ENCODE assay signal across 19 mouse cellular contexts in genomic region chr16:97872657-97873056, GRCm38 (mm10). TPM values are rescaled to one million over a fixed set of nuclear protein-coding genes. Genes with fewer than 3 reads are reported as not detected.
DNase-seq lines count a peak whose midpoint lies in the region; ATAC-seq and TF ChIP-seq lines count a peak whose summit lies in the region.
"Had no signal": no experiment of that assay in that cellular context is flagged by ENCODE, and none has a peak within 500 bp of the region (broad histone marks: within the 10 kb centered on the region; RNA-seq: fewer than 3 reads in every experiment).

No protein-coding gene starts in this region.

- DNase-seq in cerebellum, adult 8-10 months, result no peak
- DNase-seq in lung, adult 18-20 months, result no peak
- DNase-seq in retina, embryonic 14.5 days (ENCODE audit: low spot score), result peak; percentile 42
- DNase-seq in thymus, postnatal 25 days, result no peak
- DNase-seq: forebrain, postnatal 0 days; gastrocnemius, postnatal 25 days; layer of hippocampus, postnatal 36 days; liver, postnatal 0 days; right cerebral cortex, adult 18-20 months had no signal

- H3K27ac ChIP-seq in lung, embryonic 16.5 days (ENCODE audit: low read length), result no peak overlapping the region
- peak overlapping the region; percentile 41; the same call in 1 of the 2 replicates for H3K27ac ChIP-seq in embryonic fibroblast, embryonic 13.5 days (ENCODE audit: insufficient read depth, low read length)
- H3K27ac ChIP-seq: heart, embryonic 13.5 days; hindbrain, embryonic 10.5 days; limb, embryonic 13.5 days; neural tube, embryonic 15.5 days had no signal

- H3K4me1 ChIP-seq in lung, embryonic 16.5 days (replicated peaks; ENCODE audit: control insufficient read depth, insufficient read depth, low read length), result no peaks in the 10 kb centered on the region
- H3K4me1 ChIP-seq in embryonic fibroblast, embryonic 13.5 days (ENCODE audit: control insufficient read depth, insufficient read depth, low read length), result peaks cover 7% of the 10 kb centered on the region; the same call in 1 of the 2 replicates
- H3K4me1 ChIP-seq: heart, embryonic 13.5 days; hindbrain, embryonic 10.5 days; limb, embryonic 13.5 days; megakaryocyte, embryonic 14.5 days; neural tube, embryonic 15.5 days had no signal

- no peaks in the 10 kb centered on the region for H3K27me3 ChIP-seq in lung, embryonic 16.5 days (ENCODE audit: control insufficient read depth, insufficient read depth, low read depth, low read length)
- H3K27me3 ChIP-seq: heart, embryonic 13.5 days; limb, embryonic 13.5 days; megakaryocyte, embryonic 14.5 days; neural tube, embryonic 15.5 days; Patski had no signal

- H3K9me3 ChIP-seq in lung, embryonic 16.5 days (ENCODE audit: control insufficient read depth, low read length), result no peaks in the 10 kb centered on the region
- H3K9me3 ChIP-seq: heart, embryonic 13.5 days; hindbrain, embryonic 10.5 days; limb, embryonic 13.5 days; megakaryocyte, embryonic 14.5 days; neural tube, embryonic 15.5 days had no signal

- H3K36me3 ChIP-seq in lung, embryonic 16.5 days (ENCODE audit: control insufficient read depth, insufficient read depth, low read length), result peaks cover 14% of the 10 kb centered on the region

- no peak for TF ChIP-seq POLR2A in embryonic fibroblast, embryonic 13.5 days (IDR thresholded peaks at IDR 0.05; ENCODE audit: low read depth, low read length)

- 76% methylated on average over 5 of the region's 5 CpGs for WGBS in lung, embryonic 16.5 days

- ATAC-seq in cerebellum, adult (ENCODE audit: insufficient number of reproducible peaks, low FRiP score, low TSS enrichment), result peak; percentile 69
- ATAC-seq in lung, embryonic 16.5 days (ENCODE audit: low read depth), result peak; percentile 31; the same call in 1 of the 2 replicates
- ATAC-seq in erythroblast, adult 5-6 weeks (replicated peaks; ENCODE audit: low FRiP score, poor library complexity, severe bottlenecking), result no peak
- ATAC-seq: forebrain, postnatal 0 days; liver, postnatal 0 days; Patski had no signal

- H3K9ac ChIP-seq in lung, embryonic 16.5 days (ENCODE audit: low read length), result no peak overlapping the region
- H3K9ac ChIP-seq: forebrain, postnatal 0 days; heart, embryonic 13.5 days; limb, embryonic 13.5 days; liver, postnatal 0 days; neural tube, embryonic 15.5 days had no signal

- TF ChIP-seq CTCF in embryonic fibroblast, embryonic 13.5 days (IDR thresholded peaks at IDR 0.05; ENCODE audit: borderline replicate concordance, insufficient read depth, low read length), result no peak

- no peak overlapping the region for H3K4me3 ChIP-seq in lung, embryonic 16.5 days (ENCODE audit: low read length)
- no peak overlapping the region for H3K4me3 ChIP-seq in embryonic fibroblast, embryonic 13.5 days (ENCODE audit: insufficient read depth, low read length)
- H3K4me3 ChIP-seq: heart, embryonic 13.5 days; hindbrain, embryonic 10.5 days; limb, embryonic 13.5 days; megakaryocyte, embryonic 14.5 days; neural tube, embryonic 15.5 days had no signal

- H3K4me2 ChIP-seq in lung, embryonic 16.5 days (ENCODE audit: low read depth, low read length), result no peak overlapping the region
- H3K4me2 ChIP-seq: heart, embryonic 13.5 days; limb, embryonic 13.5 days; neural tube, embryonic 15.5 days had no signal

RNA-seq across cellular contexts. Expression of gene Prdm15, which starts 21.0 kb away (rescaled TPM):
- 10.4 and 12.1 TPM in 2 replicates for polyA plus RNA-seq in lung, embryonic 16.5 days (2015; fragmentation: Nextera tagmentation; extraction: Ambion mirVana)
- polyA plus RNA-seq in embryonic fibroblast, embryonic 13.5 days (2011; ENCODE audit: insufficient read length, low read depth, missing spikeins), result 8.2 and 9.8 TPM in 2 replicates
- 5.0 and 16.5 TPM in 2 replicates for total RNA-seq in erythroblast, adult 5-6 weeks (2015; ENCODE audit: low replicate concordance)
- 2.3 and 3.6 TPM in 2 replicates for total RNA-seq in erythroblast, adult 5-6 weeks (2017; ENCODE audit: low replicate concordance)
